Mouse (Mus musculus) small intestine, adult 2 months (tissue): ENCODE measurements around the gene Snx33.

ENCODE experiments used
- CTCF ChIP-seq: fragments of 200-500 bp; IDR thresholded peaks from 2 replicates; pipeline ENCODE4 v1.5.1; 2012; ENCODE audit warnings: low read depth, mild to moderate bottlenecking, control low read depth, inconsistent platforms, low read length, moderate library complexity, mixed read lengths; ENCODE audit not compliant: insufficient replicate concordance, insufficient read length; ENCODE audit errors: extremely low read depth
- POLR2A ChIP-seq: fragments of 200-500 bp; IDR thresholded peaks from 2 replicates; pipeline ENCODE4 v1.6.1; 2012; ENCODE audit warnings: low read depth, mild to moderate bottlenecking, control low read depth, inconsistent platforms, low read length, moderate library complexity

GRCm38 (mm10) chr9:56876784-56877183, 51.4 kb downstream of the Snx33 start:
- no peak for TF ChIP-seq POLR2A
- no peak for TF ChIP-seq CTCF
